Mouse (Mus musculus): ENCODE measurements around the gene Gm12394.

DNA sequence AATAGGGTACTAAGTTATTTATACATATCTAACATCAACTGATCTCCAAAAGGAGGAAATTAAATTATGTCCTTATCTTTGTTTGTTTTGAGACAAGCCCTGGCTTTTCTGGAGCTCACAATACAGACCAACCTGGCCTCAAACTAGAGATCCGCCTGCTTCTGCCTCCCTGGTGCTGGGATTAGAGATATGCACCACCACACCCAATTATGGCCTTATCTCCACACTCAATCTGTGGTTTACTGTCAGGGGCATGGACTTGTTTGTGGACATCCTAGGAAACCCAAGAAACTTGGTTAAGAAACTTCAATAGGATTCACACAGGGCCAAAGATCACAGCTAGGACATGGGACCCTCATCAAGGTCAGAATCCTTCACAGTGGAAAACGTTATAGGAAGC, 21.1 kb upstream of the Gm12394 start:
- TF ChIP-seq POLR2A (IDR thresholded peaks at IDR 0.05; ENCODE audit: insufficient read length, low read depth), result no peak
- no peak for TF ChIP-seq MAX (IDR thresholded peaks at IDR 0.05; ENCODE audit: low read depth)
- TF ChIP-seq TCF12 (IDR thresholded peaks at IDR 0.05; ENCODE audit: insufficient read depth, poor library complexity, severe bottlenecking), result no peak
- TF ChIP-seq E2F4 (IDR thresholded peaks at IDR 0.05; ENCODE audit: insufficient read depth), result no peak
- no peak for TF ChIP-seq CEBPB (IDR thresholded peaks at IDR 0.05; ENCODE audit: insufficient read depth, poor library complexity, severe bottlenecking)
- TF ChIP-seq POLR2AphosphoS2 (IDR thresholded peaks at IDR 0.05; ENCODE audit: insufficient read length, low read depth), result no peak
- TF ChIP-seq USF1 (IDR thresholded peaks at IDR 0.05; ENCODE audit: low read depth), result no peak
- TF ChIP-seq REST (IDR thresholded peaks at IDR 0.05; ENCODE audit: insufficient read depth, insufficient read length), result no peak

All from myocyte (in vitro differentiated cells).